Mouse (Mus musculus) neural tube, embryonic 11.5 days (tissue): Measurements from ENCODE around the gene Borcs5. TPM values are rescaled to one million over a fixed set of nuclear protein-coding genes. Genes with fewer than 3 reads are reported as not detected.
A peak's percentile ranks its signal among the peaks of the same experiment; 100 is the strongest.

Source experiments
- ATAC-seq: fragments of 200-750 bp; cut with Nextera tagmentation; 2 replicates; pipeline ENCODE4 v1.8.0; 2017; ENCODE audit warnings: moderate number of reproducible peaks, mild to moderate bottlenecking, moderate TSS enrichment, moderate library complexity; ENCODE audit not compliant: insufficient read depth, low FRiP score, low TSS enrichment
- DNase-seq: peaks from one replicate; pipeline ENCODE4 v3.0.0-alpha.2; 2015; ENCODE audit warnings: low spot score
- H3K27ac ChIP-seq: fragments of 300-500 bp; sonication (generic); 2 replicates; pipeline ENCODE4 v1.5.1; 2014; ENCODE audit warnings: low read depth, mild to moderate bottlenecking, low read length
- H3K27me3 ChIP-seq: fragments of 300-500 bp; sonication (generic); 2 replicates; pipeline ENCODE4 v1.6.1; 2014; ENCODE audit warnings: mild to moderate bottlenecking, low read length, mixed read lengths; ENCODE audit not compliant: control insufficient read depth, insufficient read depth
- H3K36me3 ChIP-seq: fragments of 300-500 bp; sonication (generic); 2 replicates; pipeline ENCODE4 v1.6.1; 2014; ENCODE audit warnings: mild to moderate bottlenecking, low read length, moderate library complexity, mixed read lengths; ENCODE audit not compliant: control insufficient read depth, insufficient read depth
- H3K4me1 ChIP-seq: fragments of 300-500 bp; sonication (generic); 2 replicates; pipeline ENCODE4 v1.6.1; 2014; ENCODE audit warnings: low read length, mixed read lengths; ENCODE audit not compliant: control insufficient read depth, insufficient read depth
- H3K4me2 ChIP-seq: fragments of 300-500 bp; sonication (generic); 2 replicates; pipeline ENCODE4 v1.6.1; 2014; ENCODE audit warnings: low read depth, mild to moderate bottlenecking, moderate library complexity
- H3K4me3 ChIP-seq: fragments of 300-500 bp; sonication (generic); 2 replicates; pipeline ENCODE4 v1.5.1; 2014; ENCODE audit warnings: low read depth, low read length
- H3K9ac ChIP-seq: fragments of 300-500 bp; sonication (generic); 2 replicates; pipeline ENCODE4 v1.6.1; 2014; ENCODE audit warnings: mild to moderate bottlenecking, low read length
- H3K9me3 ChIP-seq: fragments of 300-500 bp; sonication (generic); 2 replicates; pipeline ENCODE4 v1.6.1; 2016; ENCODE audit warnings: low read length; ENCODE audit not compliant: control insufficient read depth
- WGBS: fragments of 180-500 bp; shearing (Covaris S2); extraction: QIAGEN DNeasy Blood & Tissue Kit; methylation state at CpG from one replicate; pipeline ENCODE4 v1.1.7; 2014; 5-methylcytosine and 5-hydroxymethylcytosine counted together
- polyA plus RNA-seq: library from polyadenylated mRNA; unstranded; fragments of >200 nt; fragmentation: Nextera tagmentation; extraction: Ambion mirVana; gene quantifications from 2 replicates; pipeline ENCODE4 v1.2.1, GENCODE M21; 2014

The Borcs5 gene
- polyA plus RNA-seq, 1 experiment from 2014 or later: 32.1 TPM

DNA sequence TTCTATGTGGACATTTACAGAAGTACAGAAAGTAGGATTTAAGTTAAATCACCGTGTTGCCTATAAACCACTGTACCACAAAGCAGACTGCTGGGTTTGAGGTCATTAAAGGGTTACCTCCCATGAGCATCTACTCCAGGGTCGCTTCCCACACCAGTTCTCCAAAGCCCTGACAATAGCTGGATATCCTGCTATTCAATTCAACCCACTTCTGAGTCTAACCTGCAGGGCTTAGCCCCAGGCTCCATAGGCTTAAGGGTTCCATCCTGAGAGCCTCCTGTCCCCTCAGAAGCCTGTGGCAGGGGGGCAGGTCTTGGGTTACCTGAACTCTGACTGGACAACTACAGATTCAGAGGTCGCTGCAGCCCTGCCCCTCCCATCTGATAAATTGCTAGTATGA, 19.2 kb upstream of the Borcs5 start:
- WGBS: 75% methylated on average over 3 of the region's 3 CpGs

DNA sequence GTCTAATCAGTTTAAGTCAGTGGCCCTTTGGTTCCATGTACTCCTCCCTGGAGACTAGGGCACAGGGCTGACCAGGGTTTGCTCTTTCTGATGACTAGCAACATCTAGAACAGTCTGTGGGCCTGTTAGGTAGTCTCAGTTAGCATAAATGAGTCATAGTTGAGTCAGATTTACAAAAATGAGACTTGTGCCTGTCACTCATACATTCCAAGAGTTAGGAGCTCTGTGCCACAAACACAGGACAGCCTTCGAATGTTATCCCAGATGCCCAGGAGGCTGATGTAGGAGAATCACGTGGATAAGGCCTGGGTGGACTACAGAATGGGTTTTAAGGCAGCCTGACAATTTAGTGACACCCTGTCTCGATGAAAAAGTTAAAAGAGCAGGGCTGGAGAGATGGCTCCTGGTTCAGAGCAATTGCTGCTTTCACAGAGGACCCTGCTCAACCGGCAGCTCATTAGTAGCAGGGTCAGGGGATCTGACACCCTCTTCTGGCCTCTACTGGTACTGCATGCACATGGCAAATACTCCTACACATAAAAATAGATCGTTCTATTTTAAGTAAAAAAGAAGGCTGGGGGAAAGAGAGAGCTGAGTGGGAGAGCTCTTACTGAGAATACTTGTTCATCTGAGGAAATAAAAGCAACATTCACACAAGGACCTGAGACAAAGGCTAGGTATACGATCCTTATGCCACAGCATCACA, 18.3 kb upstream of the Borcs5 start:
- H3K9ac ChIP-seq: no peak overlapping the region
- H3K27ac ChIP-seq: no peak overlapping the region
- H3K4me3 ChIP-seq: no peak overlapping the region
- WGBS: 67% methylated on average over 6 of the region's 6 CpGs
- H3K36me3 ChIP-seq: no peaks in the 10 kb centered on the region
- H3K27me3 ChIP-seq: no peaks in the 10 kb centered on the region
- H3K4me1 ChIP-seq: no peaks in the 10 kb centered on the region
- no peak overlapping the region for H3K4me2 ChIP-seq
- H3K9me3 ChIP-seq: no peaks in the 10 kb centered on the region
- ATAC-seq: no peak
- DNase-seq: peak; percentile 27

More for the DNA sequence above, 19.2 kb upstream of the Borcs5 start:
- H3K9ac ChIP-seq: no peak overlapping the region
- H3K27me3 ChIP-seq: no peaks in the 10 kb centered on the region
- H3K4me3 ChIP-seq: no peak overlapping the region
- H3K4me1 ChIP-seq: no peaks in the 10 kb centered on the region
- DNase-seq (no peak), ATAC-seq (no peak)
- no peaks in the 10 kb centered on the region for H3K9me3 ChIP-seq
- no peak overlapping the region for H3K4me2 ChIP-seq
- H3K27ac ChIP-seq: no peak overlapping the region
- H3K36me3 ChIP-seq: no peaks in the 10 kb centered on the region

DNA sequence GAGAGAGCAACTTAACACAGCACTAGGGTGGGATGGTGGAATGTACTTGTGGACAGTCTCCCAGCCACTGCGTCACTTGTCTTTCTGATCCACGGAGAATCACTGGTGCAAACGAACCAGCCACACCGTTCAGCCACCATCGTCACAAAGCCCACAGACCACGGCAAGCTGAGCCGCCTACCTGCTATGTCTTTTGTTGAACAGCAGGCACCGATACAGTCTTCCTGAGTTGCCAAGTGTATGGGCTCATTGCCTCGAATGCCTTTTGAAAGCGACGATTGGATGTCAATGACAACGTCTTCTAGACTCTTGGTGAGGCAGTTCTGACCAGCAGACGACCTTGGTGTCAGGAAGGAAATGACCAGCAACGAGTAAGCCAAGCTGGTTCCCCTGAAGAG, 17.8 kb upstream of the Borcs5 start:
- DNase-seq (no peak), ATAC-seq (no peak)
- Histone ChIP-seq H3K27ac (no peak overlapping the region), H3K27me3 (no peaks in the 10 kb centered on the region), H3K4me1 (no peaks in the 10 kb centered on the region), H3K4me2 (no peak overlapping the region), H3K36me3 (no peaks in the 10 kb centered on the region), H3K9ac (no peak overlapping the region), H3K4me3 (no peak overlapping the region), H3K9me3 (no peaks in the 10 kb centered on the region)
- WGBS: 80% methylated on average over 14 of the region's 14 CpGs

DNA sequence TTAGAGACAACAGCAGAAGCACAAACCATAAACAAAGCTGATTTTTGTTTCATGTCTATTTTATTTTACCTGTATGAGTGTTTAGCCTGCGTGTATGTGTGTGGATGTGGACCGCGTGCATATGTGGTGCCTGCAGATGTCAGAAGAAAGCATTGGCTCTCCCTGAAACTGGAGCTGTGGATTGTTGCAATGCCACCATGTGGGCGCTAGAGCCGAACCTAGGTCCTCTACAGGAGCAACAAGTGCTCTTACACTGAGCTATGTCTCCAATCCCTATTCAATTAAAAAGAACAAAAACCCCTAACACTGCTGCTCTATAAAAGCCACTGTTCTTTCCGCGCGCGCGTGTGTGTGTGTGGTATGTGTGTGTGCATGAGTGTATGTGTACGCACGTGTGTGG, 13.9 kb upstream of the Borcs5 start:
- ATAC-seq: no peak
- 64% methylated on average over 12 of the region's 12 CpGs for WGBS

DNA sequence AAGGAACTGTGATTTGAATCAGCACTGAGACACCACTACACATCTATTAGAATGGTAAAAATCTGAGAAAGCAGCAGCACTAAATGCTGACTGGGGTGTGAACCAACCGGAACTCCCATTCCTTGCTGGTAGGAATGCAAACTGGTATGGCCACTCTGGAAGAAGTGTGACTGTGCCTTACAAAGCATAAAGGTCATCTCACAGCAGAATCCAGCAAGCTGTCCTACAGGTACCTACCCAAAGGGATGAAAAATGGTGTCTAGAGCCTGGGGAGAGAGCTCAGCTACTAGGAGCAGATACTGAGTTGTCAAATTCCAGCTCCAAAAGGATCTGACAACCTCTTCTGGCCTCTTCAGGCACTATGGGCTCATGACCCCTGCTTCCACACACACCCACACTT, 12.7 kb upstream of the Borcs5 start:
- H3K4me1 ChIP-seq: no peaks in the 10 kb centered on the region
- H3K27ac ChIP-seq: no peak overlapping the region
- DNase-seq (no peak), ATAC-seq (no peak)
- H3K4me2 ChIP-seq: no peak overlapping the region
- no peaks in the 10 kb centered on the region for H3K36me3 ChIP-seq
- no peak overlapping the region for H3K9ac ChIP-seq
- WGBS: 84% methylated on average over 1 of the region's 1 CpGs
- H3K27me3 ChIP-seq: peaks cover under 1% of the 10 kb centered on the region; the same call in 1 of the 2 replicates
- no peaks in the 10 kb centered on the region for H3K9me3 ChIP-seq
- H3K4me3 ChIP-seq: no peak overlapping the region

More for the DNA sequence above, 13.9 kb upstream of the Borcs5 start:
- Histone ChIP-seq H3K27me3 (no peaks in the 10 kb centered on the region), H3K4me1 (no peaks in the 10 kb centered on the region), H3K27ac (no peak overlapping the region), H3K4me2 (no peak overlapping the region), H3K9ac (no peak overlapping the region), H3K4me3 (no peak overlapping the region), H3K9me3 (no peaks in the 10 kb centered on the region), H3K36me3 (no peaks in the 10 kb centered on the region)
- no peak for DNase-seq

DNA sequence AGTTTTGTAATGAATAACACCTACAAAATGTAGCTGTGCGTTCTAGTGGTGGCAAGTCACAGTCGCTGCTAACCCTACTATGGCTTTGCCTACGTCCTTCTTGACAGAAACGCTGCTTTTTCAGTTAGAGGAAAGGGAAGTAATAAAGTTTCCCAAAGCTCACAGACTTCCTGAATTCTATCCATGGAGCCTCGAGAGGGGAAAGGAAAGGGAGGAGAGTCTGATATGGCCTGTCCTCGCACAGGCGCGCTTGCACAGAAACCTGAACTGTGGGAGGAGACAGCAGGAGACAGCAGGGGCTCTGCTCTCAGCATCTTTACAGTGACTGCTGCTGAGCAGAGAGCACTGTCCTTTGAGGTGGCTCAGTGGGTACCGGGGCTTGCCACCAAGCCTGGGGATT, 8.9 kb upstream of the Borcs5 start:
- Histone ChIP-seq H3K4me3 (no peak overlapping the region), H3K36me3 (no peaks in the 10 kb centered on the region), H3K9me3 (no peaks in the 10 kb centered on the region), H3K9ac (no peak overlapping the region), H3K4me2 (no peak overlapping the region), H3K27ac (no peak overlapping the region), H3K27me3 (peaks cover 12% of the 10 kb centered on the region), H3K4me1 (no peaks in the 10 kb centered on the region)
- DNase-seq (no peak), ATAC-seq (no peak)
- WGBS: 69% methylated on average over 9 of the region's 9 CpGs

DNA sequence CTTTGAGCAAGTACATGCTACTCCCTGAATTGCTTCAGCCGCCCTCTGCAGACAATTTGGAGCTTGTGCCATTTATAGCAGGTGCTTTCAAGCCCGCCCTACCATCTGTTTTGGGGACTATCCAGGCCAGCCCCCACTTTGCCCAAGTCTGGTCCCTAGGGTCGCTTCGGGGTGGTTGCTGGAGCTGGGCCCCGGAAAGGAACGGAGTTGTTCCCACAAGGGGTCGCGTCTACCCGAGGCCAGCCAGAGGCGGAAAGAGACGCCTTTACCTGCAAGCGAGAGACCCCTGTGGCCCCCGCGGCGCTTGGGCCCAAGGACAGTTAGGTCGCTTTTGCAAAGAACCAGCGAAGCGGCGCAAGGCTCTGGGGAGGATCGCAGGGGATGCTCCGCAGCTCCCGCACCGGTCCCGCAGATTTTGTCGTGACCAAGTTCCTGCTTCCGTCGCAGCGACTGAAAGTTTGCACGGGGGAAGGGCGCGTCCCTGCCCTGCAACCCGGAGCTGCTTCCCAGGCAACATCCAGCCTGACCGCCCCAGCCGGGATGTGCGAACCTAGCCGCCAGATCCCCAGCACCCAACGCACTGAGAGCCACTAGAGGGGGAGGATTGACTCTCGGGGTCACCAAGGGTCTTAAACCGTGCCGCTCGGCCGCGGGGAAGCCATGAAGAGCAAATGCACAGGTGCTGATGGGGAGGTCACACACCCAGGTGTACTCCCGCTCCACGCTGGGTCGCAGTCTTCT, 7.2 kb upstream of the Borcs5 start, which contains the start of gene Mansc1:
Gene Mansc1 (minus strand): TSS at position 542 of the 741 bp plus-strand sequence.
- no peak within 1 kb of the TSS for H3K27ac ChIP-seq
- ATAC-seq (no peak), DNase-seq (peak; percentile 39)
- 1% methylated on average over 46 of the region's 46 CpGs for WGBS
- peaks cover 12% of the 10 kb centered on the region for H3K27me3 ChIP-seq
- peak within 1 kb of the TSS; percentile 68 for H3K4me2 ChIP-seq
- peak within 1 kb of the TSS; percentile 53 for H3K9ac ChIP-seq
- no peaks in the 10 kb centered on the region for H3K4me1 ChIP-seq
- no peaks in the 10 kb centered on the region for H3K9me3 ChIP-seq
- no peaks in the 10 kb centered on the region for H3K36me3 ChIP-seq
- H3K4me3 ChIP-seq: peak within 1 kb of the TSS; percentile 47

DNA sequence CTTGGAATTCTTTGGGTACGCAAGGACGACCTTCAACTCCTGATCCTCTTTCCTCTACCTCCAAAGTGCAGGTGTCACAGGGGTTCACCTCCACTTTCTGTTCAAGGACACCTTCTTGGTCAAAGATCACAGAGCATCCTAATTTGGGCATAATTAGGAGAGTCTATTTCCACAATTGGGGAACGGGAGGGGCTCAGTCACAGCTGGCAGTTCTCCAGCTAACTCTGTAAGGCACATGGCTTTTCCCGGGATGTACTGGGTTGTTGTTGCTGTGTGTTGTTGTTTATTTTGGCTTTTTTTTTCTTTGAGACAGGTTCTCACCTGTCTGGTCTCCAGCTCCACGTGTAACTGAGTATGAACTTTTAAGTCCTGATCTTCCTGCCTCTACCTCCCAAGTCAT, 6.6 kb upstream of the Borcs5 start:
- Histone ChIP-seq H3K36me3 (no peaks in the 10 kb centered on the region), H3K9ac (no peak overlapping the region), H3K4me2 (peak overlapping the region; percentile 68), H3K4me3 (peak overlapping the region; percentile 47; the same call in 1 of the 2 replicates), H3K27me3 (peaks cover 12% of the 10 kb centered on the region), H3K9me3 (no peaks in the 10 kb centered on the region), H3K4me1 (no peaks in the 10 kb centered on the region), H3K27ac (no peak overlapping the region)
- DNase-seq (no peak), ATAC-seq (no peak)
- WGBS: 40% methylated on average over 5 of the region's 5 CpGs

DNA sequence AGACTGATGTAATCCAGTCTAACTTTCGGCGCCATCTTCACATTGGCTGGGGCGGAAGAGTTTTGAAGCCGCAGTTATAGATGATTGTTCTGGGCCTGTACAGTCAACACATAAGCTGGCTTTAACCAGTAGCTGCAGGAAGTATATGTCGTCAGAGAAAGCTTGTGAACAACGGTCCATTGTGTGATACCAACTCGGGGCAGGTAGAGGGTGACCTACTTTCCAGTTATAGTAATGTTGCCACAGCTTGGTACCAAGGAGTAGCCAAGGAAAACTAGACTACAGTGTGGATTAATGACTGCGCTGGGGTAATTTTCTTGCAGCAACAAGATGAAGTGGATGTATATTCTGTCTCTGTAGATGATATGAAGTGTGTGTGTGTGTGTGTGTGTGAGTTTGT, 5.8 kb upstream of the Borcs5 start:
- no peak overlapping the region for H3K27ac ChIP-seq
- WGBS: 89% methylated on average over 8 of the region's 8 CpGs
- H3K9ac ChIP-seq: no peak overlapping the region
- ATAC-seq: no peak
- no peak overlapping the region for H3K4me3 ChIP-seq
- H3K27me3 ChIP-seq: peaks cover 12% of the 10 kb centered on the region
- no peaks in the 10 kb centered on the region for H3K36me3 ChIP-seq
- H3K9me3 ChIP-seq: no peaks in the 10 kb centered on the region
- DNase-seq: no peak
- no peaks in the 10 kb centered on the region for H3K4me1 ChIP-seq
- no peak overlapping the region for H3K4me2 ChIP-seq
